Mouse (Mus musculus): ENCODE results near the gene Frmd5. TPM values are rescaled to one million over a fixed set of nuclear protein-coding genes. Genes with fewer than 3 reads are reported as not detected.

The Frmd5 gene
- polyA plus RNA-seq, 1 experiment from 2014 or later = 1.3 TPM

DNA sequence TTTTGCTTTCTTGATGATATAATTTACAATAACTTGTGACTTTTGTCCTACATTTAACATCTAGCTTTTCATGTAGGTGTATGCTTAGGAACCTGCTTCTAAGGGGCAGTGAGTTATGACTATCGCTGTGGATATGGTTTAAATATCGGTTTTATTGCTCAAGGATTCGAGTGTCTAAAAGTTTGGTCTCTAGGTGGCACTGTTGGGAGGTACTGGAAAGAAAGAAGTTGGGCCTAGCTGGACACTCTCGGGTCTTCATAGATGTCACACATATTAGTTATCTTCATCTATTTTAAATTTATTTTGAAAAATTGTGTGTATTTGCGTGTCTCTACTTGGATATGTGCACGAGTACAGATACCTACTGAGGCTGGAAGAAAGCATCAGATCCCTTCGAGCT is 127.2 kb downstream of the Frmd5 start:
- no peak for ATAC-seq
- no peak overlapping the region for H3K4me2 ChIP-seq (ENCODE audit: low read depth, low read length)
- H3K27me3 ChIP-seq (replicated peaks; ENCODE audit: control insufficient read depth, insufficient read depth, low read length) = no peaks in the 10 kb centered on the region
- no peaks in the 10 kb centered on the region for H3K4me1 ChIP-seq (ENCODE audit: control insufficient read depth, insufficient read depth, low read length)
- H3K36me3 ChIP-seq (ENCODE audit: control insufficient read depth, insufficient read depth, low read length) = no peaks in the 10 kb centered on the region
- H3K4me3 ChIP-seq (ENCODE audit: low read length) = no peak overlapping the region
- no peaks in the 10 kb centered on the region for H3K9me3 ChIP-seq (ENCODE audit: control insufficient read depth, low read length)
- 81% methylated on average over 7 of the region's 7 CpGs for WGBS
- no peak overlapping the region for H3K27ac ChIP-seq (ENCODE audit: low read length)
- no peak overlapping the region for H3K9ac ChIP-seq (ENCODE audit: low read depth, low read length)

DNA sequence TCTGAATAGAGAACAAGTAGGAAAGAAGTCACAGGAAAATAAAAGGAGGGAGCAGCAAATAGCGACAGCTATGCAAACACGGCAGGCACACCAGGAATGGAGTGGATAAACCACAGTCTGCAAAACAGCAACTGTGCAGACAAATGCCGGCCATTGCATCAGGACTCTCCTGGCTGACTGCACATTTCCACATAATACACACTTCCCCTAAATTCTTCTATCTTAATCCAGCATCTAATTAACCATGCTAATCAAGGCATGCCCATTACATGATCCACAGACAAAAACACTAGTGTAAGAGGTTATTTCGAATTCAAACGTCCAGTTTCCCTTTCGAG is 129.3 kb downstream of the Frmd5 start:
- WGBS = 67% methylated on average over 6 of the region's 6 CpGs
- H3K9me3 ChIP-seq (ENCODE audit: control insufficient read depth, low read length) = no peaks in the 10 kb centered on the region

DNA sequence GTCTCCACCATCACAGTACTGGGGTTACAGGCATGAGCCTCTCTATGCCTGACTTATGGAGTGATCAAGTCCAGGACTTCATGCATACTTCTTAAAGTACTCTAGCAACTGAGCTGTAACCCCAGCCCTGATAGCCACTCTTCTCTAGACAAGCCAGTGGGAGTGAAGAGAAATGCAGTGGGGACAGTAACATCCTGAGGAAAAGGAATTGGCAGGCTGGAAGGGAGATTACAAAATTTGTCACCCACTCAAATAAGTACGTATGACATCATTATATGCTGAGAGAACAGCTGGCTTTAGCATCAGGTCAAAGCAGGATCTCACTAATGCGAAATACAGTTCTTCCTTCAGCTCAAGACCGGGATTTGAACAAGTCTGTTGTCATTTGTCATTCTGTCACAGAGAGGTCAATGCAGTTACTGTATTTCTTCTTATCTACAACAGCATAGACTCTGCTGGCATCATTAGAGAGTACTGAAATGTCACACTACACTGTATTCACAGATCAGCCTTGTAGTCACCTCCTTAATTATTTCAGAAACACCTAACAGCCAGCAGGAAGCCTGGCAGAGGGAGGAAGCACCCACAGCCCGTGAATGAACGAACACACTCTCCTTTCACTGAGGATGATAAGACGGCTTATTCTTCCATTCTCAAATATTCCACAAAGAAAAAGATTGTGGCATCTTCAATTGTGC is 129.8 kb downstream of the Frmd5 start:
- H3K27ac ChIP-seq (ENCODE audit: low read length) = no peak overlapping the region
- H3K36me3 ChIP-seq (ENCODE audit: control insufficient read depth, insufficient read depth, low read length) = no peaks in the 10 kb centered on the region
- H3K9ac ChIP-seq (ENCODE audit: low read depth, low read length) = no peak overlapping the region
- WGBS = 57% methylated on average over 6 of the region's 6 CpGs
- ATAC-seq = no peak
- H3K4me3 ChIP-seq (ENCODE audit: low read length) = no peak overlapping the region
- H3K4me2 ChIP-seq (ENCODE audit: low read depth, low read length) = no peak overlapping the region
- no peaks in the 10 kb centered on the region for H3K9me3 ChIP-seq (ENCODE audit: control insufficient read depth, low read length)
- H3K4me1 ChIP-seq (ENCODE audit: control insufficient read depth, insufficient read depth, low read length) = no peaks in the 10 kb centered on the region
- no peaks in the 10 kb centered on the region for H3K27me3 ChIP-seq (replicated peaks; ENCODE audit: control insufficient read depth, insufficient read depth, low read length)

More for the DNA sequence above, 129.3 kb downstream of the Frmd5 start:
- H3K36me3 ChIP-seq (ENCODE audit: control insufficient read depth, insufficient read depth, low read length) = no peaks in the 10 kb centered on the region
- no peaks in the 10 kb centered on the region for H3K4me1 ChIP-seq (ENCODE audit: control insufficient read depth, insufficient read depth, low read length)
- H3K27me3 ChIP-seq (replicated peaks; ENCODE audit: control insufficient read depth, insufficient read depth, low read length) = no peaks in the 10 kb centered on the region
- no peak for ATAC-seq
- H3K27ac ChIP-seq (ENCODE audit: low read length) = no peak overlapping the region
- no peak overlapping the region for H3K4me3 ChIP-seq (ENCODE audit: low read length)
- H3K9ac ChIP-seq (ENCODE audit: low read depth, low read length) = no peak overlapping the region
- no peak overlapping the region for H3K4me2 ChIP-seq (ENCODE audit: low read depth, low read length)

DNA sequence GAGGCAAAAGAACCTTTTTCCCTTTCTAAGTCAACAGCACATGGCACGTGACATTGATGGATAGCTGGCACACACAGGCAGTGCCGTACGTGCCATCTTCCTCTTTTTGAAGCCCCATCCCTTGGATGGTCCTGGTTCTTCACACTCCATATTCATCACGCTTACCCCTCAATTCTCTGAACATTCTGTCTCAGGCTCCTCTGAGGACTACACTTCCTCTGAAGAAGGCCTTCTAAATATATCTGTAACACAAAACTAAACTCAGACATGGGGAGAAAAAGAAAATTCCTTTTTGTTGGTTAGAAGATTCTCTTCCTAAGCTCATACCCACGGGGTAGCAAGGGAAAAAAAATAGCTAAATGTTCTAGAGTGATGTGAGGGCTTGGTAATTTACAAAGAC is 131.0 kb downstream of the Frmd5 start:
- H3K27me3 ChIP-seq (replicated peaks; ENCODE audit: control insufficient read depth, insufficient read depth, low read length) = no peaks in the 10 kb centered on the region
- H3K4me1 ChIP-seq (ENCODE audit: control insufficient read depth, insufficient read depth, low read length) = no peaks in the 10 kb centered on the region
- no peak for ATAC-seq
- H3K36me3 ChIP-seq (ENCODE audit: control insufficient read depth, insufficient read depth, low read length) = no peaks in the 10 kb centered on the region
- H3K4me3 ChIP-seq (ENCODE audit: low read length) = no peak overlapping the region
- H3K9ac ChIP-seq (ENCODE audit: low read depth, low read length) = no peak overlapping the region
- 82% methylated on average over 5 of the region's 5 CpGs for WGBS
- no peak overlapping the region for H3K27ac ChIP-seq (ENCODE audit: low read length)
- H3K9me3 ChIP-seq (ENCODE audit: control insufficient read depth, low read length) = no peaks in the 10 kb centered on the region
- no peak overlapping the region for H3K4me2 ChIP-seq (ENCODE audit: low read depth, low read length)

DNA sequence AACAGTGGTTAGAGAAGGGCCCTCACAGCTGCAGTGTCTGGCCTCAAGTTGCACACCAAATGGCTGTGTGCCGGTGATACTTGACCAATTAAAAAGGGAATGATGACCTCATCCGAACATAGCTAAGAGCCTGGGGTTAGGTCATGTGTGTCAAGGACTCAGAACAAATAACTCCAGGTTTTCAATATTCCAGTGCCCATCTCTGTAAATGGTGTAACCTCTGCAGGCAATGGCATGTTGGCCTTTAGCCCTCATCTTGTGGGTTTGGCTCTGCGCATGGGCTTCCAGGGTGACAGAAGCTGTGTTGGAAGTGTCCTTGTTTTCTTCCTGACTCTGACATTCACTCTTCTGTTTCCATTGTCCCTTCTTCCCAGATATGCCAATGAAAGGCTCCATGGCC is 131.8 kb downstream of the Frmd5 start:
- H3K9ac ChIP-seq (ENCODE audit: low read depth, low read length) = no peak overlapping the region
- no peaks in the 10 kb centered on the region for H3K27me3 ChIP-seq (replicated peaks; ENCODE audit: control insufficient read depth, insufficient read depth, low read length)
- no peak overlapping the region for H3K4me3 ChIP-seq (ENCODE audit: low read length)
- 86% methylated on average over 3 of the region's 3 CpGs for WGBS
- H3K9me3 ChIP-seq (ENCODE audit: control insufficient read depth, low read length) = no peaks in the 10 kb centered on the region
- no peak overlapping the region for H3K27ac ChIP-seq (ENCODE audit: low read length)
- H3K36me3 ChIP-seq (ENCODE audit: control insufficient read depth, insufficient read depth, low read length) = no peaks in the 10 kb centered on the region
- no peak for ATAC-seq
- no peak overlapping the region for H3K4me2 ChIP-seq (ENCODE audit: low read depth, low read length)
- no peaks in the 10 kb centered on the region for H3K4me1 ChIP-seq (ENCODE audit: control insufficient read depth, insufficient read depth, low read length)

DNA sequence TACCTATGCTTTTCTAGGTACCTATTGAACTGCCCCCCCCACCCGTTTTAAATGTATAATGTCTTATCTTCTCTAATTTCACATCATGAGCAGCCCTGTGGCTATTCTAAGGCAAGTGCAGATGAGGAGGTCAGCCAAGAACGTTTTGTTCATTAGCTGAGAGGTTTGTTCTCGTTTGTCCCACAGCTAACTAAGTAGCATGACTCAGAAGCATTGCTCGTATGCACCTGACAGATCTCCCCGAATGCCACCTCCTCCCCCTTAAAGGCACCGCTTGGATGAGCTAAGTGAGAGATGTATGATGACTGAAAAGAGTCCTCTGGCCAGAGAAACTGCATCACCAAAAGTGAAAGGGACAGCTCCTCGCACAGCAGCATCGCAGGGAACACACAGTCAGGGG is 132.7 kb downstream of the Frmd5 start:
- H3K27me3 ChIP-seq (replicated peaks; ENCODE audit: control insufficient read depth, insufficient read depth, low read length) = no peaks in the 10 kb centered on the region
- 68% methylated on average over 8 of the region's 8 CpGs for WGBS
- no peak overlapping the region for H3K4me2 ChIP-seq (ENCODE audit: low read depth, low read length)
- no peak overlapping the region for H3K9ac ChIP-seq (ENCODE audit: low read depth, low read length)
- no peaks in the 10 kb centered on the region for H3K36me3 ChIP-seq (ENCODE audit: control insufficient read depth, insufficient read depth, low read length)
- no peak for ATAC-seq
- no peaks in the 10 kb centered on the region for H3K9me3 ChIP-seq (ENCODE audit: control insufficient read depth, low read length)
- H3K27ac ChIP-seq (ENCODE audit: low read length) = no peak overlapping the region
- H3K4me3 ChIP-seq (ENCODE audit: low read length) = no peak overlapping the region
- H3K4me1 ChIP-seq (ENCODE audit: control insufficient read depth, insufficient read depth, low read length) = no peaks in the 10 kb centered on the region

DNA sequence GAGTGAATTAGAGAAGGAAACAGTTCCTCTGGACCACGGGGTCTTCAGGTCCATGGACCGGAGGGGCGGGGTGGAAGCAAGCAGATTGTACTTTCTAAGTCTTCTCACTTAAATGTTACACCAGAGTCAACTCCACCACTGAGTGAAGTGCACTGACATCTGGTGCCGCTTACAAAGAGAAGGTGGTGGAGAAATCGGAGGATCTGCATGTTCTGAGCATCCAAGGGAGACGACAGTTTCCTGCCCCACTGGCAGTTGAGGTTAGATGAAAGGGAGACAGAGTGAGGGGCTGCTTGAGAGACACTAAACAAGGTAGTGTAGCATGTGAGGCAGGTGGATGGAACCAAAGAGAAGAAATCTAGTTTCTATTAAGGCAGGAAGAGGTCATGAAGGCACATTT is 137.0 kb downstream of the Frmd5 start:
- Histone ChIP-seq H3K4me1 (ENCODE audit: control insufficient read depth, insufficient read depth, low read length) (no peaks in the 10 kb centered on the region), H3K4me2 (ENCODE audit: low read depth, low read length) (no peak overlapping the region), H3K9me3 (ENCODE audit: control insufficient read depth, low read length) (no peaks in the 10 kb centered on the region), H3K27ac (ENCODE audit: low read length) (no peak overlapping the region), H3K9ac (ENCODE audit: low read depth, low read length) (no peak overlapping the region), H3K36me3 (ENCODE audit: control insufficient read depth, insufficient read depth, low read length) (no peaks in the 10 kb centered on the region), H3K4me3 (ENCODE audit: low read length) (no peak overlapping the region), H3K27me3 (replicated peaks; ENCODE audit: control insufficient read depth, insufficient read depth, low read length) (no peaks in the 10 kb centered on the region)
- ATAC-seq = no peak
- 87% methylated on average over 6 of the region's 6 CpGs for WGBS

DNA sequence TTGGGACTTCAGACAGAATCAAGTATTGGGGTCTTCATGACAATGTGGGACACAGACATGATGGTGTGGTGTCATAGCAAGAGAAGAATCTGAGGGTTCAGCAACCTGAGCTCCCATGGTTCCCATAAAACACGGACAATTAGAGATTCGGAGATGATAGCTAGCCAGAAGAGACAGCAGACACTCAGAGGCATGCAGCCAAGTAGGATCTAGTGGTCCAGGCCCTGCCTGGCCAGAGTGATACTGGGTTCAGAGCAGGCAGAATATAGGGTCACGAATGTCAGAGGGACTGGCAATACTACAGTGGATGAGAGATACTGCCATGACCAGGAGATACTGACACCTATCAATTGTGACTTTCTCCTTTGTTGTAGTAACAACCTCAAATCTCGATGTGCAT is 138.6 kb downstream of the Frmd5 start:
- Histone ChIP-seq H3K9me3 (ENCODE audit: control insufficient read depth, low read length) (no peaks in the 10 kb centered on the region), H3K4me2 (ENCODE audit: low read depth, low read length) (no peak overlapping the region), H3K27me3 (replicated peaks; ENCODE audit: control insufficient read depth, insufficient read depth, low read length) (no peaks in the 10 kb centered on the region), H3K9ac (ENCODE audit: low read depth, low read length) (no peak overlapping the region), H3K36me3 (ENCODE audit: control insufficient read depth, insufficient read depth, low read length) (no peaks in the 10 kb centered on the region), H3K27ac (ENCODE audit: low read length) (no peak overlapping the region), H3K4me3 (ENCODE audit: low read length) (no peak overlapping the region), H3K4me1 (ENCODE audit: control insufficient read depth, insufficient read depth, low read length) (no peaks in the 10 kb centered on the region)
- WGBS = 86% methylated on average over 4 of the region's 4 CpGs
- ATAC-seq = no peak

DNA sequence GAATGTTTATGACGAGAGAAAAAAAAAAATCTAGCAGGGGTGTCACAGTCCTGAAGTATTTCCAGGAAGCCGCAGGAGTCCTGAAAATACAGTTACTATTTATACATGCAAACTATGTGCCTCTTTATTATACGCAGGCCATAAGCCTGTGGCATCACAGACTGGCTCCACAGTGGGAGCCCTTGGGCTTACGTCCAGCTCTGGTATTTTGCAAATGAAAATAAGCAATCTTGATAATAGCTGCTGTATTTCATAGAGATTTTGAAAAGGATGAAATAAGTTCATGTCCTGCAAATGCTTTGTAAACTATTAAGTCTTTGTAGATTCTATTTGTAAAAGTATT is 145.8 kb downstream of the Frmd5 start:
- Histone ChIP-seq H3K9me3 (ENCODE audit: control insufficient read depth, low read length) (no peaks in the 10 kb centered on the region), H3K9ac (ENCODE audit: low read depth, low read length) (no peak overlapping the region), H3K27ac (ENCODE audit: low read length) (no peak overlapping the region), H3K4me1 (ENCODE audit: control insufficient read depth, insufficient read depth, low read length) (no peaks in the 10 kb centered on the region), H3K36me3 (ENCODE audit: control insufficient read depth, insufficient read depth, low read length) (no peaks in the 10 kb centered on the region), H3K4me2 (ENCODE audit: low read depth, low read length) (no peak overlapping the region), H3K4me3 (ENCODE audit: low read length) (no peak overlapping the region), H3K27me3 (replicated peaks; ENCODE audit: control insufficient read depth, insufficient read depth, low read length) (no peaks in the 10 kb centered on the region)
- no peak for ATAC-seq
- 60% methylated on average over 4 of the region's 4 CpGs for WGBS

DNA sequence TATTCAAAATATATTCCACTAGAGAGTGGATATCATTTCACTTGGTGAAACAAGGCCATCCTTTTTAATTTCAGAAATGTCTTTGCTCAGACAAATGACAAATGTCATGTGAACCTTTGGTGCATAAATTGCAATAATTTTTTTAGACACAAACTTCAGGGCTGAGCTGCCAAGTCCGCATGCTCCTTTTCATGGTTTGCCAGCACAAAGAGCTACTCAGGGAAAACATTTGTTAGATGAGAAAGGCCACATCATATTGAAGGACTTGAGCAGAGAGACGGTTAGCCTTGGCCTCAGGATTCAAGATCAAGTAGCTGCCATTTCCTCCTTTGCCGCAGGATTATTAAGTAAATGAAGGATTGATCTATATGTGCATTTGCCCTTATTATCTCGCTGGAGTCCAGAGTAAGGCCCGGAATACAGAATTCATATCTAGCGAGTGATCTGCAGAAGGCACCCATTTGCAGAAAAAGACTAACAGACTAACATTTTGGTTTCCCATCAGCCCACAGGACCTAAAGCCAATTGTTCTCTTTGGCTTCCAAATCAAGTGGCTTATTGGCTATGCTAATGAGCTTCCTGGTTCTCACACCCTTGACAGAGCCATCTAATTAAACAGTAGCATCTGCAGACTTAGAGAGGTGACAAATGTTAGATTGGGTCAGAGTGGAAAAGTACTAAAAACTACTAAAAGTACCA is 146.3 kb downstream of the Frmd5 start:
- no peak overlapping the region for H3K4me3 ChIP-seq (ENCODE audit: low read length)
- no peak for ATAC-seq
- no peaks in the 10 kb centered on the region for H3K4me1 ChIP-seq (ENCODE audit: control insufficient read depth, insufficient read depth, low read length)
- no peaks in the 10 kb centered on the region for H3K27me3 ChIP-seq (replicated peaks; ENCODE audit: control insufficient read depth, insufficient read depth, low read length)
- no peak overlapping the region for H3K9ac ChIP-seq (ENCODE audit: low read depth, low read length)
- no peaks in the 10 kb centered on the region for H3K36me3 ChIP-seq (ENCODE audit: control insufficient read depth, insufficient read depth, low read length)
- no peak overlapping the region for H3K4me2 ChIP-seq (ENCODE audit: low read depth, low read length)
- H3K27ac ChIP-seq (ENCODE audit: low read length) = no peak overlapping the region
- H3K9me3 ChIP-seq (ENCODE audit: control insufficient read depth, low read length) = no peaks in the 10 kb centered on the region
- WGBS = 75% methylated on average over 6 of the region's 6 CpGs

Measured in intestine, embryonic 16.5 days (tissue).